Mouse (Mus musculus): Measurements from ENCODE around the gene Ranbp17. TPM values are rescaled to one million over a fixed set of nuclear protein-coding genes. Genes with fewer than 3 reads are reported as not detected.

Ranbp17 gene
- total and polyA plus RNA-seq, 3 experiments: 0.09 TPM; not detected in 2

DNA sequence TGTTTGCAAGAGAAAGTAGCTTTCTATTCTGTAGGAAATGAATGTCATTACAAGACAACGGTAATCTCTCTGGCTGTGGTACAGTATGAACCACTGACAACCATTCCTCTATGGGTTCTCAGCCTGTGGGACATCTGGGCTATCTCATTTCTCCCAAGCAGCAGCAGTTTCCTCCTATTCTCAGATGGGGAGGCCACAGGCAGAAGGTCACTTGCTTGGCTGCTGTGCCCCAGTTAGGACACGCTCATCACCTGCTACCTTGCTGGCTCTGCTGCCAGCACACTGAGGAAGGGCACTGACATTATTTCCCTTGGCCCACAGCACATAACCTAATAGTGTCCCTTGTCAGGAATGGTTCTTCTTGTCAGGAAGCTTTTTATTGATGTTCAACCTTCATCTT, 285.4 kb downstream of the Ranbp17 start:
- Histone ChIP-seq H3K27me3 (replicated peaks) (no peaks in the 10 kb centered on the region), H3K27ac (ENCODE audit: insufficient read depth, low read depth) (no peak overlapping the region), H3K36me3 (replicated peaks in 1 of 2; ENCODE audit: control insufficient read depth in 1 of 2, insufficient read depth in 1 of 2, low read length in 1 of 2) (no peaks in the 10 kb centered on the region), H3K9ac (ENCODE audit: insufficient read depth, low read depth) (no peak overlapping the region), H3K4me3 (replicated peaks in 1 of 3; ENCODE audit: low read depth in 2 of 3, low read length in 2 of 3, poor library complexity in 1 of 3) (no peak overlapping the region), H3K9me3 (replicated peaks; ENCODE audit: low read length) (no peaks in the 10 kb centered on the region), H3K4me1 (ENCODE audit: control insufficient read depth in 1 of 2, insufficient read depth in 2 of 2) (peaks cover 0 to 8% of the 10 kb centered on the region in 2 experiments; a peak in 2 of 4 replicates), H3K79me2 (replicated peaks; ENCODE audit: control insufficient read depth, extremely low read depth, insufficient read depth, poor library complexity, severe bottlenecking) (no peaks in the 10 kb centered on the region), H3K4me2 (ENCODE audit: insufficient read depth, low read depth, poor library complexity, severe bottlenecking) (no peak overlapping the region)
- DNase-seq (ENCODE audit: extremely low read depth): no peak
- in situ Hi-C loops (cut with MboI; ENCODE audit: low pct_ligation_motif_present, low pct_unique_long_range_greater_than_20kb, low sequenced_read_pairs): no loop called here
- TF ChIP-seq POLR2A (IDR thresholded peaks at IDR 0.05; ENCODE audit: low read depth, low read length) (no peak), CHD2 (IDR thresholded peaks at IDR 0.05; ENCODE audit: low read length) (no peak), BHLHE40 (IDR thresholded peaks at IDR 0.05; ENCODE audit: low read depth, low read length) (no peak), RCOR1 (conservative IDR thresholded peaks at IDR 0.05; ENCODE audit: low read depth, low read length) (no peak), MXI1 (IDR thresholded peaks at IDR 0.05; ENCODE audit: low read depth, low read length) (no peak), ZNF384 (IDR thresholded peaks at IDR 0.05; ENCODE audit: low read depth, low read length) (no peak), SMC3 (IDR thresholded peaks at IDR 0.05; ENCODE audit: low read depth, low read length) (no peak), ZC3H11A (IDR thresholded peaks at IDR 0.05; ENCODE audit: low read depth, low read length) (no peak), IRF4 (IDR thresholded peaks at IDR 0.05; ENCODE audit: low read depth, low read length) (no peak), ZMIZ1 (IDR thresholded peaks at IDR 0.05; ENCODE audit: low read depth, low read length) (no peak), USF2 (conservative IDR thresholded peaks at IDR 0.05; ENCODE audit: low read depth, low read length) (no peak), CTCF (conservative IDR thresholded peaks at IDR 0.05 in 1 of 2, IDR thresholded peaks at IDR 0.05 in 1 of 2; ENCODE audit: low read depth in 2 of 2, low read length in 2 of 2) (no peak), JUN (IDR thresholded peaks at IDR 0.05; ENCODE audit: insufficient read depth, low read depth, low read length) (no peak)
- dilution Hi-C loops (cut with MboI; ENCODE audit: extremely low pct_ligation_motif_present, extremely low pct_unique_long_range_greater_than_20kb, low sequenced_read_pairs): no loop called here

DNA sequence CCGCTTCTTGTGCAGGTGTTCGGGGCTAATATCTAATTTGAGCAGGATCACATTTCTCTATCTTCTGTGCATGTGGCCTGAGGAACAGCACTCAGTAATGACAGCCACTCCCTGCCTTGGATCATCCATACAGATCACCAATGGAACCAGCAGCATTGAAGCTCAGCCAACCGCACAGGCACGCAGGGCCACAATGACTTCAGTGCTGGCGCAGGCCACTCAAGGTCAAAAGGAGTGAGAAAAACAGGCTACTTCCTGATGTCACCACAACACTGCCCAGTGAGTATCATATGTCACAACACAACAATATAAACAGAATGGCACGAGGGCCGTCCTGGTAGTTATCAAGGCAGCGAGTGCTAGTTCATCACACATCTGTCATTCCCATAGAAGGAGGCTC, 287.0 kb downstream of the Ranbp17 start:
- no peaks in the 10 kb centered on the region for H3K27me3 ChIP-seq (replicated peaks)
- in situ Hi-C loops (cut with MboI; ENCODE audit: low pct_ligation_motif_present, low pct_unique_long_range_greater_than_20kb, low sequenced_read_pairs) (no loop called here), dilution Hi-C loops (cut with MboI; ENCODE audit: extremely low pct_ligation_motif_present, extremely low pct_unique_long_range_greater_than_20kb, low sequenced_read_pairs) (no loop called here)
- no peak overlapping the region for H3K4me3 ChIP-seq (replicated peaks in 1 of 3; ENCODE audit: low read depth in 2 of 3, low read length in 2 of 3, poor library complexity in 1 of 3)
- no peaks in the 10 kb centered on the region for H3K9me3 ChIP-seq (replicated peaks; ENCODE audit: low read length)
- no peak overlapping the region for H3K4me2 ChIP-seq (ENCODE audit: insufficient read depth, low read depth, poor library complexity, severe bottlenecking)
- DNase-seq (ENCODE audit: extremely low read depth): no peak
- no peak overlapping the region for H3K9ac ChIP-seq (ENCODE audit: insufficient read depth, low read depth)
- H3K4me1 ChIP-seq (ENCODE audit: control insufficient read depth in 1 of 2, insufficient read depth in 2 of 2): peaks cover 0 to 6% of the 10 kb centered on the region in 2 experiments; a peak in 2 of 4 replicates
- TF ChIP-seq SMC3 (IDR thresholded peaks at IDR 0.05; ENCODE audit: low read depth, low read length): no peak
- no peak for TF ChIP-seq RCOR1 (conservative IDR thresholded peaks at IDR 0.05; ENCODE audit: low read depth, low read length)
- TF ChIP-seq MXI1 (IDR thresholded peaks at IDR 0.05; ENCODE audit: low read depth, low read length): no peak
- no peak for TF ChIP-seq EP300 (IDR thresholded peaks at IDR 0.05; ENCODE audit: low read length)
- no peak for TF ChIP-seq UBTF (IDR thresholded peaks at IDR 0.05; ENCODE audit: low read depth, low read length)
- TF ChIP-seq USF2 (conservative IDR thresholded peaks at IDR 0.05; ENCODE audit: low read depth, low read length): no peak
- TF ChIP-seq TBP (conservative IDR thresholded peaks at IDR 0.05; ENCODE audit: low read depth, low read length): no peak
- TF ChIP-seq POLR2A (IDR thresholded peaks at IDR 0.05; ENCODE audit: low read depth, low read length): no peak
- no peak for TF ChIP-seq JUN (IDR thresholded peaks at IDR 0.05; ENCODE audit: insufficient read depth, low read depth, low read length)
- no peak for TF ChIP-seq TCF12 (IDR thresholded peaks at IDR 0.05; ENCODE audit: low read depth, low read length)
- TF ChIP-seq KAT2A (IDR thresholded peaks at IDR 0.05; ENCODE audit: insufficient replicate concordance, low read length): no peak
- no peak for TF ChIP-seq MYC (IDR thresholded peaks at IDR 0.05; ENCODE audit: low read depth, low read length)
- no peak for TF ChIP-seq MAX (IDR thresholded peaks at IDR 0.05; ENCODE audit: low read length)
- TF ChIP-seq SIN3A (IDR thresholded peaks at IDR 0.05; ENCODE audit: low read length): no peak
- no peak for TF ChIP-seq ZNF384 (IDR thresholded peaks at IDR 0.05; ENCODE audit: low read depth, low read length)
- TF ChIP-seq CTCF (conservative IDR thresholded peaks at IDR 0.05 in 1 of 2, IDR thresholded peaks at IDR 0.05 in 1 of 2; ENCODE audit: low read depth in 2 of 2, low read length in 2 of 2): no peak
- no peak for TF ChIP-seq NRF1 (IDR thresholded peaks at IDR 0.05; ENCODE audit: low read depth, low read length)
- no peak for TF ChIP-seq GABPA (IDR thresholded peaks at IDR 0.05; ENCODE audit: insufficient replicate concordance, low read depth, low read length)
- H3K36me3 ChIP-seq (replicated peaks in 1 of 2; ENCODE audit: control insufficient read depth in 1 of 2, insufficient read depth in 1 of 2, low read length in 1 of 2): no peaks in the 10 kb centered on the region
- no peaks in the 10 kb centered on the region for H3K79me2 ChIP-seq (replicated peaks; ENCODE audit: control insufficient read depth, extremely low read depth, insufficient read depth, poor library complexity, severe bottlenecking)
- H3K27ac ChIP-seq (ENCODE audit: insufficient read depth, low read depth): no peak overlapping the region
